Mouse (Mus musculus) v-Abl transformed pro-B cells (cell line): ENCODE measurements around the gene Nos1.

Experiments used
- in situ Hi-C, 2 experiments: fragments of 400-800 bp; cut with MboI; formaldehyde crosslinking; loops; one replicate each; pipeline ENCODE4 v1.15.1; 2025; ENCODE audit not compliant: unreplicated experiment in 2 of 2

The Nos1 gene

GRCm38 (mm10) chr5:117989773-117990172 is 208.9 kb downstream of the Nos1 start:
- in situ Hi-C loops: loop anchor here in 1 of 2 experiments (25.0 kb wide), 1 partner anchor 773 kb away; no protein-coding TSS in a partner anchor

GRCm38 (mm10) chr5:117990957-117991356 is 210.1 kb downstream of the Nos1 start:
- in situ Hi-C loops: loop anchor here in 1 of 2 experiments (25.0 kb wide), 1 partner anchor 771 kb away; no protein-coding TSS in a partner anchor

GRCm38 (mm10) chr5:117993550-117993949 is 212.7 kb downstream of the Nos1 start:
- in situ Hi-C loops: loop anchor here in 1 of 2 experiments (25.0 kb wide), 1 partner anchor 769 kb away; no protein-coding TSS in a partner anchor

- in situ Hi-C loops: loop anchor here in 1 of 2 experiments (25.0 kb wide), 1 partner anchor 767 kb away; no protein-coding TSS in a partner anchor
Observed at GRCm38 (mm10) chr5:117995372-117995901, 214.6 kb downstream of the Nos1 start.

- in situ Hi-C loops: loop anchor here in 1 of 2 experiments (25.0 kb wide), 1 partner anchor 766 kb away; no protein-coding TSS in a partner anchor
Observed at GRCm38 (mm10) chr5:117995911-117996310, 215.1 kb downstream of the Nos1 start.

- in situ Hi-C loops: loop anchor here in 1 of 2 experiments (25.0 kb wide), 1 partner anchor 766 kb away; no protein-coding TSS in a partner anchor
Observed at GRCm38 (mm10) chr5:117996581-117996980, 215.7 kb downstream of the Nos1 start.

GRCm38 (mm10) chr5:117997434-117997970 is 216.7 kb downstream of the Nos1 start:
- in situ Hi-C loops: loop anchor here in 1 of 2 experiments (25.0 kb wide), 1 partner anchor 765 kb away; no protein-coding TSS in a partner anchor

GRCm38 (mm10) chr5:117999061-117999460 is 218.2 kb downstream of the Nos1 start:
- in situ Hi-C loops: loop anchor here in 1 of 2 experiments (25.0 kb wide), 1 partner anchor 763 kb away; no protein-coding TSS in a partner anchor

GRCm38 (mm10) chr5:117999584-117999983 is 218.8 kb downstream of the Nos1 start:
- in situ Hi-C loops: loop anchor here in 1 of 2 experiments (25.0 kb wide), 1 partner anchor 763 kb away; no protein-coding TSS in a partner anchor

- in situ Hi-C loops: loop anchor here in 1 of 2 experiments (5.0 kb wide), 1 partner anchor 70 kb away; no protein-coding TSS in a partner anchor
Observed at GRCm38 (mm10) chr5:118002059-118002458, 221.2 kb downstream of the Nos1 start.

- in situ Hi-C loops: loop anchor here in 1 of 2 experiments (5.0 kb wide), 1 partner anchor 68 kb away; no protein-coding TSS in a partner anchor
Observed at GRCm38 (mm10) chr5:118004619-118005018, 223.8 kb downstream of the Nos1 start.

- in situ Hi-C loops: no loop called here
Observed at GRCm38 (mm10) chr5:118005728-118006127, 224.9 kb downstream of the Nos1 start.

- in situ Hi-C loops: no loop called here
Observed at GRCm38 (mm10) chr5:118008344-118008743, 227.5 kb downstream of the Nos1 start.
